Mouse (Mus musculus) neural tube, embryonic 15.5 days (tissue): ENCODE measurements at regions not wholly inside any gene's neighbourhood (a gene's known extent, or its start where the extent isn't known, plus 50 kb on each side); places are given as distances from the start of the nearest gene placed in this dataset.

Experiments used
- ATAC-seq: fragments of 200-750 bp; cut with Nextera tagmentation; 2 replicates; pipeline ENCODE4 v1.8.0; 2017; ENCODE audit warnings: mild to moderate bottlenecking, moderate TSS enrichment, moderate library complexity; ENCODE audit not compliant: low FRiP score
- H3K27ac ChIP-seq: fragments of 300-500 bp; sonication (generic); replicated peaks from 2 replicates; pipeline ENCODE4 v1.5.1; 2015; ENCODE audit warnings: mild to moderate bottlenecking, inconsistent platforms
- H3K27me3 ChIP-seq: fragments of 300-500 bp; sonication (generic); replicated peaks from 2 replicates; pipeline ENCODE4 v1.6.1; 2015; ENCODE audit warnings: inconsistent platforms
- H3K36me3 ChIP-seq: fragments of 300-500 bp; sonication (generic); 2 replicates; pipeline ENCODE4 v1.6.1; 2015; ENCODE audit warnings: inconsistent platforms
- H3K4me1 ChIP-seq: fragments of 300-500 bp; sonication (generic); 2 replicates; pipeline ENCODE4 v1.6.1; 2015; ENCODE audit warnings: inconsistent platforms
- H3K4me2 ChIP-seq: fragments of 300-500 bp; sonication (generic); 2 replicates; pipeline ENCODE4 v1.6.1; 2015; ENCODE audit warnings: inconsistent platforms, mild to moderate bottlenecking, moderate library complexity
- H3K4me3 ChIP-seq: fragments of 300-500 bp; sonication (generic); replicated peaks from 2 replicates; pipeline ENCODE4 v1.5.1; 2015; ENCODE audit warnings: mild to moderate bottlenecking, inconsistent platforms
- H3K9ac ChIP-seq: fragments of 300-500 bp; sonication (generic); replicated peaks from 2 replicates; pipeline ENCODE4 v1.6.1; 2015; ENCODE audit warnings: mild to moderate bottlenecking, inconsistent platforms
- H3K9me3 ChIP-seq: fragments of 300-500 bp; sonication (generic); replicated peaks from 2 replicates; pipeline ENCODE4 v1.6.1; 2016; ENCODE audit warnings: inconsistent platforms
- WGBS: fragments of 180-500 bp; shearing (Covaris S2); methylation state at CpG from one replicate; pipeline ENCODE4 v1.1.7; 2015; ENCODE audit warnings: mixed read lengths; 5-methylcytosine and 5-hydroxymethylcytosine counted together

DNA sequence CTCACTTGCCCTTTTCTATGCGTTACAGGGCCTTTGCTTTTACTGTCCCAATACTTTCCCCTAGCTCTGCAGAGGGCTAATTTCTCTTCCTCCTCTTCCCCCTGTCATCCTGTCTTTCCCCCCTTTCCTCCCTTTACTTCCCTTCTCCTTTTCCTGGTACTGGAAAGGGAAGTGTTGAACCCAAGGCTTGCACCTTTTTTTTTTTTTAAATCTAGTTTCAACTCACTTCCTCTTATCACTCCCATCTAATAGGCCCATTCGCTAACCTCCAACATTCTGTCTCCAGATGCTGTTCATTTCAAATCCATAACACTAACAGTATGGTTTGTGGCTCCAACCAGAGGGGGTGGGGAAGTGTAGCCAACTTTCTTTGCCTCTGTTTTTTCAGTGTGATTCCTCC, 1148.5 kb upstream of the A1bg start:
- no peaks in the 10 kb centered on the region for H3K9me3 ChIP-seq
- no peaks in the 10 kb centered on the region for H3K27me3 ChIP-seq
- H3K4me3 ChIP-seq: no peak overlapping the region
- H3K4me2 ChIP-seq: no peak overlapping the region
- no peak overlapping the region for H3K27ac ChIP-seq
- peaks cover 6% of the 10 kb centered on the region; the same call in 1 of the 2 replicates for H3K4me1 ChIP-seq
- ATAC-seq: no peak
- no peaks in the 10 kb centered on the region for H3K36me3 ChIP-seq
- 86% methylated on average over 2 of the region's 2 CpGs for WGBS
- H3K9ac ChIP-seq: no peak overlapping the region

DNA sequence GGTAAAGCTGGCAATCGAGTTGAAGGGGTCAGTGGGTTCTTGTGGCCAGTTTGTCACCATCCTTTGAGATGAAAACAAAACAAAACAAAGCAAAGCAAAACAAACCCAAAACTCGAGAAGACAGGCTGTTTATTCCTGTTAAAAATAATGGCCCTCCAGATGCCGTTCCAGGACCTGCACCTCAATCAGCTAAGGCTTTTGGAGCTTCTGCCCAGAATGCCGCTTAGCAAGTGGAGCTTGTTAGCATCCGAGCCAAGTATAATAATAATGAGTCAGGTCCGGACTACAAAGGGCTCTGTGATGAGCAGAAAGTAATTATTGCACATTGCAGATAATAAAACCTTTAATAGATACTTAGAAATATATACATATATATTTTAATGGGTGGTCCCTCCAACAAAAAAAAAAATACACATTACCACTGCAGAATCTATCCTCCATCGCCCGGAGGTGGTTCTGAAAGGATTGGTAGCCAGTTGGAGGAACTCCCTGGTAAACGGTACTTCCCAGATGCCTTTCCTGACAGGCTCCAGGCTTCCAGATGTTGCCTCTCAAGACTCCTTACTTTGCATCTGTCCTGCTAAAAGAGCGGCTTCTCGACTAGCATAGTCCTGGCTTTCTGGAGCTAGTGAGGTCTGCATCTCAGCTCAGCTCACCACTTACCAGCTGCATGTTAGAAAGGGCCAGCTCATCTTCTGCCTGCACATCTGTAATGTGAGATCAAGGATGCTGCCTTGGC, 1145.8 kb upstream of the A1bg start:
- 43% methylated on average over 11 of the region's 11 CpGs for WGBS
- Histone ChIP-seq H3K9ac (no peak overlapping the region), H3K36me3 (no peaks in the 10 kb centered on the region), H3K9me3 (no peaks in the 10 kb centered on the region), H3K4me2 (no peak overlapping the region), H3K27me3 (no peaks in the 10 kb centered on the region), H3K4me3 (no peak overlapping the region), H3K4me1 (peaks cover 6% of the 10 kb centered on the region; the same call in 1 of the 2 replicates), H3K27ac (no peak overlapping the region)
- ATAC-seq: no peak

DNA sequence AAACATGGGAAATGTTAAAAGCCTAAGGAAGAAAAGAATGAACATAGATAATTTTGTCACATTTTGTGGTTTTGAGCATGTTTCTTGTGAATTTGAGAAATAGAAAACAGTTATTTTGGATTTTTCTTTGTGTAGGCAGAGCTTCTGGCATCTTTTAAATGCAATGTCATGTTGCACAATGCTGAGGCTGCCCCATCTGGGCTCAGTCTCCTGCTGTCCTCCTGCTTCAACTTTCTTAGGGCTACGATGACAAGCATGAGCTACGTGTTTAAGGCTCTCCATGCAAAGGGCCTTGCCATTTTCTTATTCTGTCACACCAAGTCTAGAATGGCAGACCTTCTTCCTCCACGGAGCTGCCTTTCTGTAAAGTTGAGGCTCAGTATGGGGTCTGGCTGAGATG, 1141.6 kb upstream of the A1bg start:
- H3K4me3 ChIP-seq: no peak overlapping the region
- H3K4me2 ChIP-seq: no peak overlapping the region
- peaks cover 6% of the 10 kb centered on the region; the same call in 1 of the 2 replicates for H3K4me1 ChIP-seq
- no peaks in the 10 kb centered on the region for H3K27me3 ChIP-seq
- H3K36me3 ChIP-seq: no peaks in the 10 kb centered on the region
- no peak for ATAC-seq
- no peak overlapping the region for H3K9ac ChIP-seq
- WGBS: 92% methylated on average over 3 of the region's 3 CpGs
- H3K27ac ChIP-seq: no peak overlapping the region
- H3K9me3 ChIP-seq: no peaks in the 10 kb centered on the region

DNA sequence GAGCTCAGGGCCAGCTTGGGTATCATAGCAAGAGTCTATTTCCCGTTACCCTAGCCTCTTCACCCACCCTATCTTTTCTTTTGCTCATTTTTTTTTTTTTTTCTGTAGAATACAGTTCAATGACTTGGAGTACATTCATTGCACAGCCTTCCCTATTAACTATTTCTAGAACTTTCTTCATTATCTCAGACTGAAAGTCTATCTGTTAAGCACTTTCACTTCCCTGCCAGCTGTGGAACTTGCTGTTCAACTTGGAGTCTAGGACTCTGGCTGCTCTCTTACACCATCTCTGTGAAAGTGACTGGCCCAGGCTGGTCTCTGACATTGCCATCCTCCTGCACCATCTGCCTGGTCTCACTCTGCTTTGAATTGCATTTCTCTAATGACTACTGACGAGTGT, 1134.6 kb upstream of the A1bg start:
- Histone ChIP-seq H3K4me3 (no peak overlapping the region), H3K27ac (no peak overlapping the region), H3K36me3 (no peaks in the 10 kb centered on the region), H3K9me3 (no peaks in the 10 kb centered on the region), H3K27me3 (no peaks in the 10 kb centered on the region), H3K9ac (no peak overlapping the region), H3K4me2 (no peak overlapping the region), H3K4me1 (no peaks in the 10 kb centered on the region)
- WGBS: 89% methylated on average over 2 of the region's 2 CpGs
- no peak for ATAC-seq

DNA sequence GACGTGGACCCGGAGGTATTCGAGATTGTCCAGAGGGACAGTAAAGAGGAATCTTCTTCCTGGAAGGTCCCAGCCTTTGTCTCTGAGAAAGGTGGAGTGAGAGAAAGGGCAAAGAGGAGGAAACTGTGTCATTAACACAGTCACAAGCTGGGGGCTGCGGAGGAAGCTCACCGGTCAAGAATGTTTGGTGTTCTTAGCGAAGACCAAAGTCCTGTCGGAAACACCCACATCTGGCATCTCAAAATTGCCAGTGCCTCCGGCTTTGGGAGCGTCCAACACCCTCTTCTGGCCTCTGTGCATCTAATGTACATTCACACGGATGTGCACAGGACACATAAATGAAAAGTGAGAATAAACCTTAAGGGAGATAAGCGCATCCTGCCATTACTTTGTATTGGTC, 1134.1 kb upstream of the A1bg start:
- H3K4me3 ChIP-seq: no peak overlapping the region
- no peaks in the 10 kb centered on the region for H3K4me1 ChIP-seq
- ATAC-seq: no peak
- H3K4me2 ChIP-seq: no peak overlapping the region
- no peak overlapping the region for H3K9ac ChIP-seq
- no peak overlapping the region for H3K27ac ChIP-seq
- WGBS: 89% methylated on average over 11 of the region's 11 CpGs
- no peaks in the 10 kb centered on the region for H3K36me3 ChIP-seq
- no peaks in the 10 kb centered on the region for H3K9me3 ChIP-seq
- no peaks in the 10 kb centered on the region for H3K27me3 ChIP-seq

DNA sequence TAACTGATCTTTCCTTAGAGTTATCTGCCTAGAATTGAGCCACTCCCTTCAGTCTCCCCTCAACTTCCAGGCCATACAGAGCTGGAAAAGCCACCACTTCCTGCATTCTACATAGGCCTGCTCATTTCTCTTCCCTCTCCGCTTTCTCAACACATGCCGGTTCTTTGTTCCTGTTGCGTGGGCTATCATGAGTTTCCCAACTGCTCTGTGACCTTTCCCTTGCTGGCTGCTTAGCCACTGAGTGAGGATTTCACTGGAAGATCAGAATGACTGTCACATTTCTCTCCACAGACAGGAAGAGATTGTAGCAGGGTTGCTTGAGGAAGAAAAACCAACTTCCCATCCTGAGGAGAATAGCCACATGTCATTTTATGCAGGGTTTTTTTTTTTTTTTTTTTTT, 1133.6 kb upstream of the A1bg start:
- Histone ChIP-seq H3K4me1 (no peaks in the 10 kb centered on the region), H3K27ac (no peak overlapping the region), H3K4me3 (no peak overlapping the region), H3K4me2 (no peak overlapping the region), H3K27me3 (no peaks in the 10 kb centered on the region), H3K9ac (no peak overlapping the region), H3K9me3 (no peaks in the 10 kb centered on the region), H3K36me3 (no peaks in the 10 kb centered on the region)
- 92% methylated on average over 3 of the region's 3 CpGs for WGBS
- no peak for ATAC-seq

DNA sequence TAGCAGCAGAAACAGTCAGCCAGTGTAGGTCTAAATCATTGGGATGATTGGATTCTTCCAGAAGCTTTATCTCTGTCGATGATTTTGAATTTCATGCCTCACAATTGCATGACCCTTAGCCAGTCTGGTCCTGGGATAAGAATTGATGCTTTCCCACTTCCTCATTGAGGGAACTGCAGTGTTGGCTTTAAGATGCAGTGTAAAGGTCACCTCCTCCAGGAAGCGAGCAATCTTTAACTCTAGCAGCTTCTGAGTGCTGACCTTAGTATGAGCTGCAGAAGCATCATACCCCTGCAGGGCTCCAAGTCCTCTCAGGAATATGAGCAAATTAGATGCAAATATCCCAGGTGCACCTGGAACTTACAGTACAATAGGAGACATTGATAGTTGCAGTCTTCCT, 1132.2 kb upstream of the A1bg start:
- H3K9ac ChIP-seq: no peak overlapping the region
- no peaks in the 10 kb centered on the region for H3K27me3 ChIP-seq
- H3K4me2 ChIP-seq: no peak overlapping the region
- no peaks in the 10 kb centered on the region for H3K9me3 ChIP-seq
- no peak for ATAC-seq
- H3K36me3 ChIP-seq: no peaks in the 10 kb centered on the region
- no peak overlapping the region for H3K27ac ChIP-seq
- no peak overlapping the region for H3K4me3 ChIP-seq
- no peaks in the 10 kb centered on the region for H3K4me1 ChIP-seq
- 83% methylated on average over 2 of the region's 2 CpGs for whole genome bisulfite sequencing

DNA sequence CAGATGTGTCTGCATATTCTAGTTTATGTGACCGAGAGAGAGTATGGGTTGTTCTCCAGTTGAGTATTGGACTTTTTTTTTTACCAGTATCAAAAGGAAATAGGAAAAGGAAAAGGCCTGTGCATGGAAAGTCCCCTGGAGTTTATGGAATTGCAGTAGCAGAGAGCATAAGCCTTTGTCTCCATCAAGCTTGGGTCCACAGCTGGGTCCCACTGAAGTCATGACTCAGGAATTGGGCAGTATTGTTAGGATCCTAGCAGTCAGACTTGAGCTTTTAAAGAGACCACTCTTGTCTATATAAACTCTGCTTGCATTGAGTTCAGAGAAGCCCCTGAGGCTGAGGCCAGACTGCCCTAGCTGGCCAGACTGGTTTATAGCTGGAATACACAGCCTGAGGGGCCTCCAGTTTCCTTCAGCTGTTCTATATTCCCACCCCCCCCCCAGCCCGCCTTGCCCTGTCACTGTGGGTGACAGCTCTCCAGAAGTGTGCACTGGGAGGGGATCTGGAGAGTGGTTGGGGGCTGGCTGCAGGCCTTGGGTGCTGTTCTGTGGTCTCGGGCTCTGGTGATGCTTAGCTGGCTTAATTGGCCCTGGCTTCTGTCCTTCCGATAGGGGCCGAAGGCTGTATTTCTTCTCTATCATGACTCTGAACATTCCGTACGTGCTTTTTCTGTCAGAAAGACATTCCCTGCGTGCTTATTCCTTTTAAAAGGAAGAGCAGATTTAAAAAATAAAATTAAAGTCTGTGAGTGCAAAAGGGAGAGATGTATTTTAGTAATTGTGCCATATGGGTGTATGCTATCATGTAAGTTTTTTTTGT, 1130.8 kb upstream of the A1bg start:
- Histone ChIP-seq H3K9ac (no peak overlapping the region), H3K4me1 (no peaks in the 10 kb centered on the region), H3K4me3 (no peak overlapping the region), H3K36me3 (no peaks in the 10 kb centered on the region), H3K4me2 (no peak overlapping the region), H3K9me3 (no peaks in the 10 kb centered on the region), H3K27ac (no peak overlapping the region), H3K27me3 (no peaks in the 10 kb centered on the region)
- WGBS: 73% methylated on average over 8 of the region's 8 CpGs
- ATAC-seq: no peak

DNA sequence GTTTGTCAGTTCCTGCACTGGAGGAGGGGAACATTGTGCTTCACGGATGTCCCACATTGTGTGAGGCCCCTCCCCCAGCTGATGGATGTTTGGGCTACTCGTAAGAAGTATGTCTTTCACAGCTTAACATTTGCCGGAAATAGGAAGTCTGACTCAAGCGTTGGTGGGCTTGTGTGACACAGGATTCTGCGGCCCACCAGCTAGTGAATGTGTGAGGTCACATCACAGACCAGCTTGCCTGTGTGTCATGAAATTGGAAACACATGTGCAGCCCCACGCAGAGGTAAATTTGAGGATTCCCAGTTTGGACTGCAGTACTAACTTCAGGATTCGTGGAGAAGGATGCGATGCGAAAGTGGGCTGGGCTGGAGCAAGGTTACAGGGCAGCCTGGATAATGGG, 1126.6 kb upstream of the A1bg start:
- no peak for ATAC-seq
- Histone ChIP-seq H3K27me3 (no peaks in the 10 kb centered on the region), H3K4me1 (no peaks in the 10 kb centered on the region)

DNA sequence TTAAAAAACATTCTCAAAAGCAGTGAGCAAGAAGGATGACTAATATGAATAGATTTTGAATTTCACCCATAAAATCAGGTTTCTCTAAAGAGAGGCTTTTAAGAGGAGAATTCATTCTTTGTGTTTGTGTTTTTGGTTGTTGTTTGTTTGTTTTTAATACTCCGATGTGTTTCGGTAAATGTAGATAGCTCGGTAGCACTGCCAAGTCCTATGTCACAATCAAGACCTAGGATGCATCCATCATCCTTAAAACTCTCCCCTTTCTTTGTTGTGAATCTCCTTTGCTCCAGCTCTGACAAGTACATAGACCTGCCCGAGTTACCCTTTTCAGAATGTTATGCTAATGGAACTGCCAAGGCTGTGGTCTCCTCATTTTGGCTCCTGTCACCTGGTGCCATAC, 1126.2 kb upstream of the A1bg start:
- Histone ChIP-seq H3K9me3 (no peaks in the 10 kb centered on the region), H3K9ac (no peak overlapping the region), H3K27me3 (no peaks in the 10 kb centered on the region), H3K4me2 (no peak overlapping the region), H3K4me3 (no peak overlapping the region), H3K36me3 (no peaks in the 10 kb centered on the region), H3K4me1 (no peaks in the 10 kb centered on the region), H3K27ac (no peak overlapping the region)
- 85% methylated on average over 4 of the region's 4 CpGs for WGBS
- ATAC-seq: no peak

More for the DNA sequence above, 1126.6 kb upstream of the A1bg start:
- 91% methylated on average over 9 of the region's 9 CpGs for WGBS
- H3K36me3 ChIP-seq: no peaks in the 10 kb centered on the region
- no peak overlapping the region for H3K27ac ChIP-seq
- no peak overlapping the region for H3K9ac ChIP-seq
- H3K4me2 ChIP-seq: no peak overlapping the region
- no peaks in the 10 kb centered on the region for H3K9me3 ChIP-seq
- no peak overlapping the region for H3K4me3 ChIP-seq

DNA sequence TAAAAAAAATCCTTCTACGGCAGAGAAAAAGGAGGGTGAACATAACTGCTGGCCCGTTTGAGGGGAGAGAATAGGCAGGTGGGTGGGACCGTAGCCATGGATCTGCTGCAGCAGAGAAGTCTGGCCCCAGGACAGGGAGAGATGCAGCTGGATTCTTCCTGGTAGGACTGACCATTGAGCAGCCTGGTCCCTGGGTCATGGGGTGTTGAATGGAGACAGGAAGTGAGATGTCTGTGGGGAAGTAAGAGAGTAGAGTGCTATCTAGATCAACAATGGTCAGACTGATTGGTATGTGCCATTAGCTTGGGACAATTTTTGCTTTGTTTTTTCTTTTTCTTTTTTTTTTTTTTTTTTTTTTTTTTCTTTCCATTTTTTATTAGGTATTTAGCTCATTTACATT, 1123.5 kb upstream of the A1bg start:
- H3K27ac ChIP-seq: no peak overlapping the region
- no peak overlapping the region for H3K9ac ChIP-seq
- no peak for ATAC-seq
- H3K4me1 ChIP-seq: no peaks in the 10 kb centered on the region
- no peaks in the 10 kb centered on the region for H3K27me3 ChIP-seq
- H3K36me3 ChIP-seq: no peaks in the 10 kb centered on the region
- H3K4me2 ChIP-seq: no peak overlapping the region
- no peak overlapping the region for H3K4me3 ChIP-seq
- H3K9me3 ChIP-seq: no peaks in the 10 kb centered on the region
- 83% methylated on average over 3 of the region's 3 CpGs for WGBS

DNA sequence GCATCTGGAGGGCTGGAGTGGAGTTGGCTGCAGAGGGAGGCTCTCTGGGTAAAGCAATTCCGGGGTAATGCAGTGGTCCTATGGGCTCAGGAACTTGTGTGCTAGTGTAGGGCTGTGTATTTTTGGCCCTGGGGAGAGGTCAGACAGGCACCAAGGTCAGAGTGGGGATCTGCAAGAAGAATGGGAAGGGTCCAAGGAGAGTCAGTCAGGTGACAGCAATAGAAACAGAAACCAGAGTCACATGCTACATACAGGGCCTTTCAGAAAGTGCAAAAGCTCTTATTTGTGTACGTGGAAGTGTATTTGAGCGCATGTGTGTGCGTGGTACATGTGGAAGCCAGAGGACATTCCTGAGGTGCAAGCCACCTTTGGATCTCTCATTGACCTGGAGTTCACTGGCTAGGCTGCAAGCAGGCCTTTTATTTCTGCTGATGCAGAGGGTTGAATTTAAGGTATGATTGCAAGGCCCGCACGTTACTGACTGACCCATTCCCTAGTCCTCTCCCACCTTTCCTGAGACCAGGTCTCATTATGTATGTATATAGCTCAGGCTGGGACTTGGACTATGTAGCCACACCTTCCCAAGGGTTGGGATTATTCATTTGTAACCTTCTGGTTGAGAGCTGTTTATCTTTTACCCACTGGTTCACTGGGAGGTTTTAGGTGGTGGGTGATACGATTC, 1122.0 kb upstream of the A1bg start:
- Histone ChIP-seq H3K4me2 (no peak overlapping the region), H3K4me1 (no peaks in the 10 kb centered on the region), H3K36me3 (no peaks in the 10 kb centered on the region), H3K9ac (no peak overlapping the region), H3K9me3 (no peaks in the 10 kb centered on the region), H3K4me3 (no peak overlapping the region), H3K27ac (no peak overlapping the region), H3K27me3 (no peaks in the 10 kb centered on the region)
- 94% methylated on average over 7 of the region's 7 CpGs for WGBS
- ATAC-seq: no peak
